Mouse (Mus musculus): ENCODE measurements around the gene Zfp146. TPM values are rescaled to one million over a fixed set of nuclear protein-coding genes. Genes with fewer than 3 reads are reported as not detected.

The Zfp146 gene
- polyA plus RNA-seq, 1 experiment: 11.8 TPM

GRCm38 (mm10) chr7:30155507-30155906 lies 14.0 kb downstream of the Zfp146 start:
- no peak overlapping the region for H3K27ac ChIP-seq (ENCODE audit: insufficient read depth, low read depth, low read length)
- H3K4me1 ChIP-seq (ENCODE audit: control insufficient read depth, insufficient read depth, low read length): no peaks in the 10 kb centered on the region
- H3K36me3 ChIP-seq (ENCODE audit: control insufficient read depth, insufficient read depth, low read length): peaks cover 4% of the 10 kb centered on the region
- H3K4me3 ChIP-seq (ENCODE audit: insufficient read depth, low read depth, low read length): no peak overlapping the region
- TF ChIP-seq CTCF (conservative IDR thresholded peaks at IDR 0.05; ENCODE audit: insufficient read depth, insufficient read length, low read depth, low read length): no peak
- no peak for TF ChIP-seq POLR2A (IDR thresholded peaks at IDR 0.05; ENCODE audit: low read depth, low read length)
- H3K27me3 ChIP-seq (replicated peaks; ENCODE audit: control insufficient read depth, insufficient read depth, low read length): no peaks in the 10 kb centered on the region
- WGBS: 93% methylated on average over 3 of the region's 3 CpGs
- no peak for DNase-seq

GRCm38 (mm10) chr7:30154040-30154439 lies 15.5 kb downstream of the Zfp146 start:
- Histone ChIP-seq H3K4me1 (ENCODE audit: control insufficient read depth, insufficient read depth, low read length) (no peaks in the 10 kb centered on the region), H3K36me3 (ENCODE audit: control insufficient read depth, insufficient read depth, low read length) (peaks cover 6% of the 10 kb centered on the region), H3K27ac (ENCODE audit: insufficient read depth, low read depth, low read length) (no peak overlapping the region), H3K27me3 (replicated peaks; ENCODE audit: control insufficient read depth, insufficient read depth, low read length) (no peaks in the 10 kb centered on the region), H3K4me3 (ENCODE audit: insufficient read depth, low read depth, low read length) (no peak overlapping the region)
- WGBS: 100% methylated on average over 1 of the region's 1 CpGs
- no peak for DNase-seq
- no peak for TF ChIP-seq POLR2A (IDR thresholded peaks at IDR 0.05; ENCODE audit: low read depth, low read length)
- no peak for TF ChIP-seq CTCF (conservative IDR thresholded peaks at IDR 0.05; ENCODE audit: insufficient read depth, insufficient read length, low read depth, low read length)

- H3K36me3 ChIP-seq (ENCODE audit: control insufficient read depth, insufficient read depth, low read length): peaks cover 2% of the 10 kb centered on the region; the same call in 1 of the 2 replicates
- H3K4me1 ChIP-seq (ENCODE audit: control insufficient read depth, insufficient read depth, low read length): no peaks in the 10 kb centered on the region
- no peak overlapping the region for H3K4me3 ChIP-seq (ENCODE audit: insufficient read depth, low read depth, low read length)
- no peak for TF ChIP-seq POLR2A (IDR thresholded peaks at IDR 0.05; ENCODE audit: low read depth, low read length)
- TF ChIP-seq CTCF (conservative IDR thresholded peaks at IDR 0.05; ENCODE audit: insufficient read depth, insufficient read length, low read depth, low read length): no peak
- H3K27me3 ChIP-seq (replicated peaks; ENCODE audit: control insufficient read depth, insufficient read depth, low read length): no peaks in the 10 kb centered on the region
- WGBS: 74% methylated on average over 5 of the region's 5 CpGs
- DNase-seq: peak; percentile 85
- no peak overlapping the region for H3K27ac ChIP-seq (ENCODE audit: insufficient read depth, low read depth, low read length)
Measured at GRCm38 (mm10) chr7:30147011-30147410, 22.5 kb downstream of the Zfp146 start.

DNA sequence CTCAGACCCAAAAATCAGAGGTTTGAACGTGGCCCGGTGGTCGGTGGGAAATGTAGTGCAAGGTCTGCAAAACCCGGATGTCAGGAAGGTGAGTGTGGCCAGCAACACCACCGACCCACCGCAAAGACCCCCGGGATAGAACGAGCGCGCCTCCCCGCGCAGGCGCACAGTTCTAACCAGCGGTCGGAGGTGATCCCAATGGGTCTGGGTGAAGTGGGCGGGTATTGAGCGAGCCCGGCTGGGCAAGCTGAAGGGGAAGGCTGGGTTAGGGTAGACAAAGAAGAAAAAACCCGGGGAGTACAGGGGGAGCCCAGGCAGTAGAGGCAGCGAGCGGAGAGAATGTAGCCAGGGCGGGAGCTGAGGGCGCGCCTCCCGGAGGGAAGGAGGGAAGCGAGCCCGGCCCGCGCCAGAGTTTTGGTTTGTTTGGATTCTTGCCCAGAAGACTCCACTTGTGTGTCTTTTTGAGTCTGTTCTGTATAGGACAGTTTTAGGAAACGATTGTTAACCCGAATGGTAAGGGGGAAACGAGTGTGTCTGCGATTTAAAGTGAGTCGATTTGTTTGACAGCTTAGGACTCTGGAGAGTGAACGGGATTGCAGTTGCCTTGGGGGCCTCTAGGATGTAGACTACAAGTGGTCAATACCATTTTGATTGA lies 25.9 kb downstream of the Zfp146 start:
- no peaks in the 10 kb centered on the region for H3K27me3 ChIP-seq (replicated peaks; ENCODE audit: control insufficient read depth, insufficient read depth, low read length)
- DNase-seq: peak; percentile 52
- peak overlapping the region; percentile 42 for H3K4me3 ChIP-seq (ENCODE audit: insufficient read depth, low read depth, low read length)
- H3K4me1 ChIP-seq (ENCODE audit: control insufficient read depth, insufficient read depth, low read length): no peaks in the 10 kb centered on the region
- H3K27ac ChIP-seq (ENCODE audit: insufficient read depth, low read depth, low read length): no peak overlapping the region
- no peaks in the 10 kb centered on the region for H3K36me3 ChIP-seq (ENCODE audit: control insufficient read depth, insufficient read depth, low read length)
- no peak for TF ChIP-seq POLR2A (IDR thresholded peaks at IDR 0.05; ENCODE audit: low read depth, low read length)
- no peak for TF ChIP-seq CTCF (conservative IDR thresholded peaks at IDR 0.05; ENCODE audit: insufficient read depth, insufficient read length, low read depth, low read length)
- 1% methylated on average over 35 of the region's 35 CpGs for WGBS

- DNase-seq: no peak
- H3K4me3 ChIP-seq (ENCODE audit: insufficient read depth, low read depth, low read length): peak overlapping the region; percentile 42
- H3K36me3 ChIP-seq (ENCODE audit: control insufficient read depth, insufficient read depth, low read length): no peaks in the 10 kb centered on the region
- no peaks in the 10 kb centered on the region for H3K27me3 ChIP-seq (replicated peaks; ENCODE audit: control insufficient read depth, insufficient read depth, low read length)
- TF ChIP-seq POLR2A (IDR thresholded peaks at IDR 0.05; ENCODE audit: low read depth, low read length) (no peak), CTCF (conservative IDR thresholded peaks at IDR 0.05; ENCODE audit: insufficient read depth, insufficient read length, low read depth, low read length) (no peak)
- H3K27ac ChIP-seq (ENCODE audit: insufficient read depth, low read depth, low read length): no peak overlapping the region
- no peaks in the 10 kb centered on the region for H3K4me1 ChIP-seq (ENCODE audit: control insufficient read depth, insufficient read depth, low read length)
- WGBS: 13% methylated on average over 8 of the region's 8 CpGs
Measured at GRCm38 (mm10) chr7:30143170-30143554, 26.4 kb downstream of the Zfp146 start.

DNA sequence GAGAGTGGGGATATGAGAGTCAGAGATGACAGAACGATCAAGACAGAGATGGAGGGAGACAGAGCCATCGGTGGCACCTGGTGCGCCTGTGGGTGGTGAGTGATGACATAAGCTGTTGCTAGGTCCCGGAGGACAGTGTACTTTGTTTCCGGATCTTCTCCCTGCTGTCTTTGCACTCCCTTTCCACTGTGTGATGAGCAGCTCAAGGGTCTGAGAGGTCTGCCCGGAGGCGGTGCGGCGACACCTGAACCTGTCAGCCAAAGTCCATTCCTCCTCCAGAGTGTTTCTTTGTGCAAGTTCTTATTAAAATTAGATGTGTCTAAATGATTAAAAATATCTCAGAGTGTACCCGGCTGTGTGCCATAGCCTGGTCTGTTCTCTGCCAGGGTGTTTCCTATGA lies 32.7 kb downstream of the Zfp146 start:
- H3K27ac ChIP-seq (ENCODE audit: insufficient read depth, low read depth, low read length): no peak overlapping the region
- H3K36me3 ChIP-seq (ENCODE audit: control insufficient read depth, insufficient read depth, low read length): no peaks in the 10 kb centered on the region
- H3K4me3 ChIP-seq (ENCODE audit: insufficient read depth, low read depth, low read length): no peak overlapping the region
- H3K4me1 ChIP-seq (ENCODE audit: control insufficient read depth, insufficient read depth, low read length): no peaks in the 10 kb centered on the region
- no peaks in the 10 kb centered on the region for H3K27me3 ChIP-seq (replicated peaks; ENCODE audit: control insufficient read depth, insufficient read depth, low read length)
- TF ChIP-seq POLR2A (IDR thresholded peaks at IDR 0.05; ENCODE audit: low read depth, low read length) (no peak), CTCF (conservative IDR thresholded peaks at IDR 0.05; ENCODE audit: insufficient read depth, insufficient read length, low read depth, low read length) (no peak)
- WGBS: 66% methylated on average over 10 of the region's 10 CpGs
- peak; percentile 62 for DNase-seq

DNA sequence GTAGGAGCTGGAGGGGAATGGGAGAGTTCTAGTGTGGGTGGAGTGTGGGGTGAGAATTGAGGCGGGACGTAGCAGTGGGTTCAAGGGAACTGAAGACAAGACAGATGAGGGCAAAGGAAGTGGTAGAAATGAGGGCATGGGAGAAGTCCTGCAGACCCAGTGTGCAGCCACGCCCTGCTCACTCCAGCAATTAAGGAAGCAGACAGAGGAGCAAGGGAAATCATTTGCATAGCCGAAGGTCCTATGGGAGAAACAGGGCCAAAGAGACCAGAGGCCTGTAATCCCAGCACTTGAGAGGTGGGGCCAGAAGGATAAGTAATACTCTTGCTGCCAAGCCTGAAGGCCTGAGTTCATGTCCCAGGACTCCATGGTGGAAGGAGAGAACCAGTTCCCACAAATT lies 37.2 kb downstream of the Zfp146 start:
- Histone ChIP-seq H3K27ac (ENCODE audit: insufficient read depth, low read depth, low read length) (no peak overlapping the region), H3K4me1 (ENCODE audit: control insufficient read depth, insufficient read depth, low read length) (no peaks in the 10 kb centered on the region), H3K36me3 (ENCODE audit: control insufficient read depth, insufficient read depth, low read length) (no peaks in the 10 kb centered on the region), H3K27me3 (replicated peaks; ENCODE audit: control insufficient read depth, insufficient read depth, low read length) (no peaks in the 10 kb centered on the region), H3K4me3 (ENCODE audit: insufficient read depth, low read depth, low read length) (no peak overlapping the region)
- WGBS: 96% methylated on average over 4 of the region's 4 CpGs
- no peak for DNase-seq
- no peak for TF ChIP-seq CTCF (conservative IDR thresholded peaks at IDR 0.05; ENCODE audit: insufficient read depth, insufficient read length, low read depth, low read length)
- no peak for TF ChIP-seq POLR2A (IDR thresholded peaks at IDR 0.05; ENCODE audit: low read depth, low read length)
